Mouse (Mus musculus): ENCODE measurements around the gene Macrod1. TPM values are rescaled to one million over a fixed set of nuclear protein-coding genes. Genes with fewer than 3 reads are reported as not detected.

Macrod1 gene
- polyA plus RNA-seq, 1 experiment from 2014 or later: 11.0 TPM

DNA sequence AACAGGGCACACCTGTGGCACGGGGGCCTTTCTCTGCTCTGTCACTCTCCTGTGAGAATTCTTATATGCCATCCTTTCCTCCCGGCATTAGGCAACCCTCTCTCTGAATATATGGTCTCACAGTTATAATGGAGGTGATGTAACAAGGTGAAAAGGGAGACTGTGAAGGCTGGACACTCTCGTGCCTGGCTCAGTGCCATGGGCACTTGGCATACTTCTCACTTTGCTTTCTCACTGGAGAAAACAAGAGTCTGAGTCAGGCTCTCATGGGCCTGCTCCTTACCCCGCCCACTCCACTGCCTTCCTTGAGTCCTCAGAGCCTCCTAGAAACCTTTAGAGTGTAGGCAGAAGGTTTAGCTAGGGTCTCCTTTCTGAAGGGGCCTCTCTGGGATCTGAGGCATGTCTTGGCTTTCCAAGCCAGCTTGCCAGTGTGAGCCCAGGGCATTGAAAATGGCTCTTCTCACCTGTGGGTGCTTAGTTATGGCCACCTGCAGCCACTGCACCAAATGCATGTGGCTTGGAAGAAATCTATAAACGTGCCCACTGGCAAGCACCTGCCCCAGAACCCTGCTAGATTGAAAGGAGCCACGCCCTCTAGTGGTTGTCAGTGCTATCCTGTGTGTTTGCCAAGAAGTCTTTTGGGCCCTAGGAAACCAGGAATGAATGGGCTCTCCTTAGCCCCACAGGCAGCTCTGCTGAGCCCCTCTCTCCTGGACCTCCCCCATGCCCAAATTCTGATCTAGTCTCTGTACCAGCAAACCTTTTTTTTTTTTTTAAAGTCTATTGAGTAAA, 51.7 kb downstream of the Macrod1 start:
- Histone ChIP-seq H3K27ac (ENCODE audit: low read depth) (peak overlapping the region; percentile 27; the same call in 1 of the 2 replicates), H3K9ac (no peak overlapping the region), H3K27me3 (ENCODE audit: insufficient read depth, low read length) (no peaks in the 10 kb centered on the region), H3K9me3 (ENCODE audit: low read depth, low read length) (no peaks in the 10 kb centered on the region), H3K36me3 (ENCODE audit: insufficient read depth) (no peaks in the 10 kb centered on the region), H3K4me3 (ENCODE audit: low read depth, low read length) (no peak overlapping the region), H3K4me2 (no peak overlapping the region), H3K4me1 (ENCODE audit: insufficient read depth) (peaks cover 23% of the 10 kb centered on the region)
- 50% methylated on average over 6 of the region's 6 CpGs for WGBS
- DNase-seq: peak; percentile 81
- TF ChIP-seq CTCF (IDR thresholded peaks at IDR 0.05; ENCODE audit: low read depth): peak; percentile 63
- 0 out of 2 replicates have a peak, but pooled peaks have one; percentile 19 for ATAC-seq (ENCODE audit: insufficient read depth)

DNA sequence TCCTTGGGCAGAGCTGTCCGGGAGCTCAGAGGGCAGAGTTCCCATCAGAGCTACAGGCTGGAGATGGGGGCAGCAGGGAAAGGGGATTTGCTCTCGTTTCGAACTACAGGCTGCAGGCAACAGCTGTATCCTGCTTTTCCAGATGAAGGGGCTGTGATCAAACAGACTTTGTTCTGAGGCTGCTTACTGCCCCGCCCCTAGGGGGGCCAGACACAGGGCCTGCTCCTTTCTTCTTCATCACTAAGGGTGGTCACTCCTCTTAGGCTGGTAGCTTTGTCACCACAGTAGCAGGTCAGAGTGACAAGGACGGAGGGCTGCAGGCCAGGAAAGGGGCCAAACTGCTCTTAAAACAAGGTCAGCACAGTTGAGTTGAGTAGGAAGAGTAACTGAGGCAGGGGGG, 53.5 kb downstream of the Macrod1 start:
- no peaks in the 10 kb centered on the region for H3K27me3 ChIP-seq (ENCODE audit: insufficient read depth, low read length)

DNA sequence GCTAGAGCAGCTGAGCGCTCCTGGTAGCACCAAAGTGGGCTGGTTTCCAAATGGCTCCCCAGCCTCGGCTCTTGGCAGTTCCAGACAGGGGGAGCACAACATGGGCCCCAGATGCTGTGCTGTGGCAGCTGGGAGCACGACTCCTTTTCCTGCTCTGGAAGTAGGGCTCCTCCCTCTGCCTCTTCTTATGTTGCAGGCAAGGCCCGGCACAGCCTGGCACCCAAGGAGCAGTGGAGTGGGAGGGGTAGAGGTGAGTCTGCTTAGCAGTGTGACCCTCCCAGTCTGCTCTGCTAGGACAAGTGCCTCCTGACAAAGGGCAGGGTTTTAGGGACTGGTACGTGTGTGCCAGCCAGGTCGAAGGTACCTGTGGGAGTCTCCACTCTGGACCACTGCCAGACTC, 54.3 kb downstream of the Macrod1 start:
- no peak for ATAC-seq (ENCODE audit: insufficient read depth)
- H3K9me3 ChIP-seq (ENCODE audit: low read depth, low read length): no peaks in the 10 kb centered on the region
- no peaks in the 10 kb centered on the region for H3K36me3 ChIP-seq (ENCODE audit: insufficient read depth)
- H3K27ac ChIP-seq (ENCODE audit: low read depth): no peak overlapping the region
- H3K4me3 ChIP-seq (ENCODE audit: low read depth, low read length): no peak overlapping the region
- no peaks in the 10 kb centered on the region for H3K27me3 ChIP-seq (ENCODE audit: insufficient read depth, low read length)
- DNase-seq: no peak
- 0 out of 2 replicates have a peak overlapping the region, but pooled peaks have one; percentile 2 for H3K9ac ChIP-seq
- no peak for TF ChIP-seq CTCF (IDR thresholded peaks at IDR 0.05; ENCODE audit: low read depth)
- WGBS: 30% methylated on average over 6 of the region's 6 CpGs
- peaks cover 12% of the 10 kb centered on the region for H3K4me1 ChIP-seq (ENCODE audit: insufficient read depth)
- H3K4me2 ChIP-seq: no peak overlapping the region

More for the DNA sequence above, 53.5 kb downstream of the Macrod1 start:
- no peaks in the 10 kb centered on the region for H3K36me3 ChIP-seq (ENCODE audit: insufficient read depth)
- no peak overlapping the region for H3K27ac ChIP-seq (ENCODE audit: low read depth)
- no peak overlapping the region for H3K4me3 ChIP-seq (ENCODE audit: low read depth, low read length)
- H3K9me3 ChIP-seq (ENCODE audit: low read depth, low read length): no peaks in the 10 kb centered on the region
- H3K9ac ChIP-seq: no peak overlapping the region
- WGBS: 14% methylated on average over 5 of the region's 5 CpGs
- no peak for ATAC-seq (ENCODE audit: insufficient read depth)
- DNase-seq: peak; percentile 30
- no peak for TF ChIP-seq CTCF (IDR thresholded peaks at IDR 0.05; ENCODE audit: low read depth)
- no peak overlapping the region for H3K4me2 ChIP-seq
- H3K4me1 ChIP-seq (ENCODE audit: insufficient read depth): peaks cover 12% of the 10 kb centered on the region

DNA sequence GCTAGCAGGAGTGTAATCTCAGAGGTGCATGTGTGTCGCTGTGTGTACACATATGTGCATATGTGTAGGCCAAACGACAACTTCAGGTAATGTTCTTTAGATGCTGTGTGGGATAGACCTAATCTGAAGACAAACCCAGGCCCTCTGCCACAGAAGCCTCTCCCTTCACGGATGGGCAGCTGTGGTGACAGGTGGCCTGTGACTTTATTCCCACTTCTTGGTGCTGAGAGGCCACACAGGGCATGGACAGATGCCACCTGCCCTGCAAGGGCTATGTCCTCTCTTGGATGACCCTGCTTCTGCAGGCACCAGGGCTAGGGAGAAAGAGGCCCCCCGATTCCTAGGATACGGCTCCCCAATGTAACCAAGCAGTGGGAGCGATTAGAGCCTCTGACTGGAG, 54.7 kb downstream of the Macrod1 start:
- Histone ChIP-seq H3K27me3 (ENCODE audit: insufficient read depth, low read length) (no peaks in the 10 kb centered on the region), H3K36me3 (ENCODE audit: insufficient read depth) (no peaks in the 10 kb centered on the region), H3K9ac (no peak overlapping the region), H3K4me2 (no peak overlapping the region), H3K4me3 (ENCODE audit: low read depth, low read length) (no peak overlapping the region), H3K27ac (ENCODE audit: low read depth) (no peak overlapping the region), H3K9me3 (ENCODE audit: low read depth, low read length) (no peaks in the 10 kb centered on the region), H3K4me1 (ENCODE audit: insufficient read depth) (peaks cover 12% of the 10 kb centered on the region)
- WGBS: 86% methylated on average over 6 of the region's 6 CpGs
- no peak for TF ChIP-seq CTCF (IDR thresholded peaks at IDR 0.05; ENCODE audit: low read depth)
- ATAC-seq (ENCODE audit: insufficient read depth) (no peak), DNase-seq (no peak)

DNA sequence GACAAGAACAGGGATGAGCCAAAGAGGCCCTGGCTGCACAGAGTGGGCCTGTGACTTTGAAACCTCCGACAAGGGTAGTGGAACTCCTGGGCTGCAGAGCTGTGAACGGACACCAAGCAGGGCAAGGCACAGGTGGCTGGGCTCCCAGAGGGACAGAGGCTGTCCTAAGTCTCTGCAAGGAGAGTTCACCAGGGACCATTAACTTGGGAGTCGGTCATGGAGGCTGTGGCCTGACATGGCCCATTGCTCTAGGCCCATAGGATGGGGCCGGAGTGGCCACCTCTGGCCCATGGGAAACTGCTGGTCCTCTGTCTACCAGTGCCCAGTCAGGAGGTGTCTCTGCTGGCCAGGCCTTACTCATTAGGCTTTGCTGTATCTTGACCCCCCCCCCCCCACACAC, 55.1 kb downstream of the Macrod1 start:
- TF ChIP-seq CTCF (IDR thresholded peaks at IDR 0.05; ENCODE audit: low read depth): no peak
- Histone ChIP-seq H3K9me3 (ENCODE audit: low read depth, low read length) (no peaks in the 10 kb centered on the region), H3K4me1 (ENCODE audit: insufficient read depth) (peaks cover 12% of the 10 kb centered on the region), H3K4me2 (no peak overlapping the region), H3K27me3 (ENCODE audit: insufficient read depth, low read length) (no peaks in the 10 kb centered on the region), H3K36me3 (ENCODE audit: insufficient read depth) (no peaks in the 10 kb centered on the region), H3K4me3 (ENCODE audit: low read depth, low read length) (no peak overlapping the region), H3K9ac (no peak overlapping the region), H3K27ac (ENCODE audit: low read depth) (no peak overlapping the region)
- 79% methylated on average over 4 of the region's 4 CpGs for WGBS
- ATAC-seq (ENCODE audit: insufficient read depth): no peak
- DNase-seq: no peak

DNA sequence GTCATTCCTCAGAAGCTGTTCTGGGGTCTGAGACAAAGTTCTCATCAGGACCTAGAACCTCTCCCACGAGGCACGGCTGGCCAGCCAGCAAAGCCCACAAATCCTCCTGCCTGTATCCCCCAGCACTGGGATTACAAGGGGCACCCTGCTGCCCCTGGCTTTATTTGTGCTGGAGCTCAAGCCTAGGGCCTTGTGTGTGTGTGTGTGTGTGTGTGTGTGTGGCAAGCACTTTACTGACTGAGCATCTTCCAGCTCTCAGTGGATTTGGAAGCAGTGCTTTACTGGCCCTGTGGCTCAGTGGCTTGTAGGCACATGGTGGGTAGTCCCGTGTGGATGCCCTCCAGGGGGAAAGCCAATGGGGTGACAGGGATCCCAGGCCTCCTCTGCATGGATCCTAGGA, 56.0 kb downstream of the Macrod1 start:
- no peak overlapping the region for H3K4me2 ChIP-seq
- H3K27ac ChIP-seq (ENCODE audit: low read depth): no peak overlapping the region
- DNase-seq (no peak), ATAC-seq (ENCODE audit: insufficient read depth) (no peak)
- no peaks in the 10 kb centered on the region for H3K27me3 ChIP-seq (ENCODE audit: insufficient read depth, low read length)
- no peak for TF ChIP-seq CTCF (IDR thresholded peaks at IDR 0.05; ENCODE audit: low read depth)
- H3K36me3 ChIP-seq (ENCODE audit: insufficient read depth): no peaks in the 10 kb centered on the region
- H3K4me1 ChIP-seq (ENCODE audit: insufficient read depth): peaks cover 12% of the 10 kb centered on the region
- no peaks in the 10 kb centered on the region for H3K9me3 ChIP-seq (ENCODE audit: low read depth, low read length)
- WGBS: 65% methylated on average over 3 of the region's 3 CpGs
- no peak overlapping the region for H3K9ac ChIP-seq
- no peak overlapping the region for H3K4me3 ChIP-seq (ENCODE audit: low read depth, low read length)

DNA sequence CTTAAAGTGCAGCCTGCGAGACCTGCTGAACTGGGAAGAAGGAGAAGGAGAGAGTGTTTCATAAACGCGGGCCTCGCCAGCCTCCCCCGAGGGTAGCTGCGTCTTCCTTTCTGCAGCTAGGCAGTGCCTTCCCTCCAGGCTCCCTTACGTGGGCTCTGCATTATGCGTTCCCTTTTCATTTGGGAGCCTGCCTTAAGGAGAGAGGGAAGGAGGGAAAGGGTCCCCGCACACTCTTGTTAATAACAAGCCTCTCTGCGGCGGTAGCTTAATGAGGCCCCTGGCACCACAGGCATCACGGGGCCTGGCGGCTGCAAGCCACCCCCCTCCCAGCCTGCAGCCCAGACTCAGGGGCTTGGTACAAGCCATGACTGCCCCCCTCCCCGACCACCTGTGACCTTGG, 57.0 kb downstream of the Macrod1 start:
- H3K9me3 ChIP-seq (ENCODE audit: low read depth, low read length): no peaks in the 10 kb centered on the region
- H3K4me1 ChIP-seq (ENCODE audit: insufficient read depth): peaks cover 12% of the 10 kb centered on the region
- no peak overlapping the region for H3K4me3 ChIP-seq (ENCODE audit: low read depth, low read length)
- no peaks in the 10 kb centered on the region for H3K36me3 ChIP-seq (ENCODE audit: insufficient read depth)
- ATAC-seq (ENCODE audit: insufficient read depth) (no peak), DNase-seq (no peak)
- H3K27me3 ChIP-seq (ENCODE audit: insufficient read depth, low read length): no peaks in the 10 kb centered on the region
- peak overlapping the region; percentile 58; the same call in 1 of the 2 replicates for H3K27ac ChIP-seq (ENCODE audit: low read depth)
- 35% methylated on average over 14 of the region's 14 CpGs for WGBS
- no peak for TF ChIP-seq CTCF (IDR thresholded peaks at IDR 0.05; ENCODE audit: low read depth)
- H3K9ac ChIP-seq: no peak overlapping the region; the same call in 1 of the 2 replicates
- no peak overlapping the region for H3K4me2 ChIP-seq
